Mouse (Mus musculus) heart, embryonic 15.5 days (tissue): ENCODE measurements around the gene Rab19. TPM values are rescaled to one million over a fixed set of nuclear protein-coding genes. Genes with fewer than 3 reads are reported as not detected.
"Not testable (repeated sequence)": the region's sequence is repeated elsewhere in the genome, so short reads cannot be mapped to it uniquely, and the experiment has no call there.

Experiments
- ATAC-seq: fragments of 200-750 bp; cut with Nextera tagmentation; replicated peaks from 2 replicates; pipeline ENCODE4 v1.8.0; 2017; ENCODE audit warnings: low read depth, moderate TSS enrichment; ENCODE audit not compliant: insufficient number of reproducible peaks, insufficient read depth, low FRiP score
- H3K27ac ChIP-seq: fragments of 300-500 bp; sonication (generic); 2 replicates; pipeline ENCODE4 v1.5.1; 2015; ENCODE audit warnings: mild to moderate bottlenecking, inconsistent platforms
- H3K27me3 ChIP-seq: fragments of 300-500 bp; sonication (generic); 2 replicates; pipeline ENCODE4 v1.6.1; 2015; ENCODE audit warnings: inconsistent platforms
- H3K36me3 ChIP-seq: fragments of 300-500 bp; sonication (generic); 2 replicates; pipeline ENCODE4 v1.6.1; 2015; ENCODE audit warnings: mild to moderate bottlenecking, inconsistent platforms
- H3K4me1 ChIP-seq: fragments of 300-500 bp; sonication (generic); replicated peaks from 2 replicates; pipeline ENCODE4 v1.6.1; 2015; ENCODE audit warnings: inconsistent platforms
- H3K4me2 ChIP-seq: fragments of 300-500 bp; sonication (generic); 2 replicates; pipeline ENCODE4 v1.6.1; 2015; ENCODE audit warnings: inconsistent platforms, mild to moderate bottlenecking, moderate library complexity
- H3K4me3 ChIP-seq: fragments of 300-500 bp; sonication (generic); 2 replicates; pipeline ENCODE4 v1.5.1; 2015; ENCODE audit warnings: mild to moderate bottlenecking, inconsistent platforms
- H3K9ac ChIP-seq: fragments of 300-500 bp; sonication (generic); 2 replicates; pipeline ENCODE4 v1.6.1; 2015; ENCODE audit warnings: mild to moderate bottlenecking, inconsistent platforms
- H3K9me3 ChIP-seq: fragments of 300-500 bp; sonication (generic); replicated peaks from 2 replicates; pipeline ENCODE4 v1.6.1; 2016; ENCODE audit warnings: inconsistent platforms
- WGBS: fragments of 180-500 bp; shearing (Covaris S2); methylation state at CpG from one replicate; pipeline ENCODE4 v1.1.7; 2015; ENCODE audit warnings: mixed read lengths; 5-methylcytosine and 5-hydroxymethylcytosine counted together
- polyA plus RNA-seq: library from polyadenylated mRNA; unstranded; fragments of >200 nt; fragmentation: Nextera tagmentation; extraction: Ambion mirVana; gene quantifications from 2 replicates; pipeline ENCODE4 v1.2.1, GENCODE M21; 2015

Rab19 gene
- polyA plus RNA-seq, 1 experiment from 2014 or later, result 0.50 TPM

DNA sequence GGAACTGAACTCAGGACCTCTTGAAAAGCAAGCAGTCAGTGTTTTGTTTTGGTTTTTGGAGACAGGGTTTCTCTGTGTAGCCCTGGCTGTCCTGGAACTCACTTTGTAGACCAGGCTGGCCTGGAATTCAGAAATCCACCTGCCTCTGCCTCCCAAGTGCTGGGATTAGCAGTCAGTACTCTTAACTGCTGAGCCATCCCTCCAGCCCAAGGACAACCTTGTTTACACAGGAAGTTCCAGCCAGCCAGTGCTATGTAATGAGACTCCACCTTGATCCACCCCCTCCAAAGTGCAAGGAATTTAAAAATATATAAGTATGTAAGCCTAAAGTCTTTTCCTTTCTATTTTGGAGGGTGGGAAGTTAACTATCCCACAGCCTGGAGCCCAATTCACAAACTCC is 35.7 kb downstream of the Rab19 start:
- not testable (repeated sequence) for H3K4me3 ChIP-seq, H3K9ac ChIP-seq, H3K9me3 ChIP-seq, H3K27ac ChIP-seq, ATAC-seq, H3K4me2 ChIP-seq, H3K36me3 ChIP-seq, H3K4me1 ChIP-seq
- peaks cover 18% of the 10 kb centered on the region for H3K27me3 ChIP-seq

- WGBS, result under 1% methylated on average over 43 of the region's 43 CpGs
- no peak for ATAC-seq
- no peaks in the 10 kb centered on the region for H3K9me3 ChIP-seq
- H3K9ac ChIP-seq, result peak overlapping the region; percentile 72
- 0 out of 2 replicates have a peak overlapping the region, but pooled peaks have one; percentile 60 for H3K27ac ChIP-seq
- H3K4me2 ChIP-seq, result peak overlapping the region; percentile 87
- H3K36me3 ChIP-seq, result no peaks in the 10 kb centered on the region
- peaks cover 6% of the 10 kb centered on the region for H3K4me1 ChIP-seq
- H3K27me3 ChIP-seq, result peaks cover 30% of the 10 kb centered on the region
- peak overlapping the region; percentile 86 for H3K4me3 ChIP-seq
Measured at GRCm38 (mm10) chr6:39419386-39419850, 38.4 kb downstream of the Rab19 start.

DNA sequence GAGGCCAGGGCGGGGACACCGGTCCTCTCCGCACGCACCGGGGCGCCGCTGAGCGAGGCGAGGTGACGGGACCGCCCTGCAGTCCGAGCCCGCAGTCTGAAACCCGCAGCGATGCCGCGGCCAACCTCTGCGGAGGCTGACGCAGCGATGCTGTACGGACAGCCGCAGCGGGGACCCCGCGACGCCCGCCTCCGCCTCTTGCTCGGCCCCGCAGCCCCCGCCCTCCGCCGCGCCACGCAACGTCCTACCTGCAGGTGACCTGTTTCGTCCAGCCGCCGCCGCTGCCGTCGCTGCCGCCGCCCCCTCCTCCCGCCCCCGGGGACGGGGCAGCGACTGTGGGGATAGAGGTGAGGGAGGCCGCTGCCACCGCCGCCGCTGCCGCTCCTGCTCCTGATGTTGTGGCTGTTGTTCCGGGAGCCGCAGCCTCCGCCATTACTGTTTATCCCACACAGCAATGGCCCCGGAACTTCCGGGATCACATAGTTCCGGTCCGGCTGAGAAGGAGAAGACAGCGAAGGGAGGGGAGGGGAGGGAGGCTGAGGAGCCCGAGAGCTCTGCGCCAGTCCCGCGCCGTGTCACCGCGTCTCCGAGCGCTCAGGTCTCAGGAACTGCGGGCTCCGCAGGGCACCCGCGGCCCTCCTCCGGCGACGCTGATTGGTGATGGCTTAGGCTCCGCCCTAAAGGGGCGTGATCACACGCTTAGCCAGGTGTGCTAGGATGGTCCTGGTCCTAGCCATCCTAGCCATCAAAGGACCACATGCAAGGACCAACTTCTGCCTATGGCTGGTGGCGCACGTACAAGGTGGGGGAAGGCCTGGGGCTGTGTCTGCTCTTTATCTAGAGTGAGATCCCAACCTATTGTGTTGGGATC is 39.1 kb downstream of the Rab19 start, which contains the start of gene Mkrn1:
TSS of gene Mkrn1 (minus strand) at position 612 of the 871 bp plus-strand sequence.
- Histone ChIP-seq H3K4me2 (peak within 1 kb of the TSS; percentile 87), H3K4me1 (peaks cover 6% of the 10 kb centered on the region), H3K27me3 (peaks cover 30% of the 10 kb centered on the region), H3K9me3 (no peaks in the 10 kb centered on the region), H3K36me3 (no peaks in the 10 kb centered on the region), H3K9ac (peak within 1 kb of the TSS; percentile 72), H3K4me3 (peak within 1 kb of the TSS; percentile 86), H3K27ac (peak within 1 kb of the TSS; percentile 60; the same call in 1 of the 2 replicates)
- peak; percentile 85 for ATAC-seq
- WGBS, result under 1% methylated on average over 45 of the region's 82 CpGs

- Histone ChIP-seq H3K9ac (no peak overlapping the region), H3K4me1 (peaks cover 6% of the 10 kb centered on the region), H3K4me3 (peak overlapping the region; percentile 86; the same call in 1 of the 2 replicates), H3K27me3 (peaks cover 30% of the 10 kb centered on the region), H3K27ac (no peak overlapping the region), H3K4me2 (0 out of 2 replicates have a peak overlapping the region, but pooled peaks have one; percentile 87), H3K36me3 (no peaks in the 10 kb centered on the region), H3K9me3 (no peaks in the 10 kb centered on the region)
- WGBS, result 42% methylated on average over 4 of the region's 4 CpGs
- no peak for ATAC-seq
Measured at GRCm38 (mm10) chr6:39420867-39421266, 39.9 kb downstream of the Rab19 start.

DNA sequence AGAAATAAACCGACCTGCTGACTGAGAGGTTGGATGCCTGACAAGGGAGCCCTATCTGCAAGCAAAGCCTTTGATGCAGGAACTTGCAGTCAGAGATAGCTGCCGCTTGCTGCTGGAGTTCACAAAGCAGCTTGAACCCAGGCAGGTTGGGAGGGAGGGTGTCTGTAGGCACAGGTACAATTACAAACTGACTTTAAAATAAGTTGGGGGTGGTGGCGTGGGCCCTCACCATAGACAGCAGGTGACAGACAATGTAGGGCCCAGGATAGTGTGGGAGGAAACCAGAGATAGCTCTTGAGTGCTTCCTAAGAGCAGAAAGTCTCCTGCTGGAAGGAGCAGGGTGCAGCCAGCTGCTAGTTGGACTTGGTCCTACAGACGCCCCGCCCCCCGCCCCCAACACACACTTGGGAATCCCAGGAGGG is 42.2 kb downstream of the Rab19 start:
- ATAC-seq, result no peak
- Histone ChIP-seq H3K9ac (no peak overlapping the region), H3K9me3 (no peaks in the 10 kb centered on the region), H3K27me3 (peaks cover 22% of the 10 kb centered on the region), H3K4me2 (no peak overlapping the region), H3K27ac (no peak overlapping the region), H3K4me1 (peaks cover 6% of the 10 kb centered on the region), H3K36me3 (no peaks in the 10 kb centered on the region), H3K4me3 (no peak overlapping the region)
- 43% methylated on average over 6 of the region's 6 CpGs for WGBS

- Histone ChIP-seq H3K27ac (no peak overlapping the region), H3K9me3 (no peaks in the 10 kb centered on the region), H3K4me1 (peaks cover 6% of the 10 kb centered on the region), H3K36me3 (no peaks in the 10 kb centered on the region), H3K4me2 (no peak overlapping the region), H3K4me3 (no peak overlapping the region), H3K27me3 (peaks cover 22% of the 10 kb centered on the region), H3K9ac (no peak overlapping the region)
- ATAC-seq, result no peak
- 78% methylated on average over 7 of the region's 7 CpGs for WGBS
Measured at GRCm38 (mm10) chr6:39423686-39424085, 42.7 kb downstream of the Rab19 start.

- Histone ChIP-seq H3K27ac (no peak overlapping the region), H3K36me3 (no peaks in the 10 kb centered on the region), H3K4me2 (no peak overlapping the region), H3K4me3 (no peak overlapping the region), H3K9ac (no peak overlapping the region), H3K27me3 (peaks cover 22% of the 10 kb centered on the region), H3K4me1 (no peaks in the 10 kb centered on the region; the same call in 1 of the 2 replicates), H3K9me3 (no peaks in the 10 kb centered on the region)
- whole genome bisulfite sequencing, result 67% methylated on average over 2 of the region's 2 CpGs
- no peak for ATAC-seq
Measured at GRCm38 (mm10) chr6:39425181-39425580, 44.2 kb downstream of the Rab19 start.

DNA sequence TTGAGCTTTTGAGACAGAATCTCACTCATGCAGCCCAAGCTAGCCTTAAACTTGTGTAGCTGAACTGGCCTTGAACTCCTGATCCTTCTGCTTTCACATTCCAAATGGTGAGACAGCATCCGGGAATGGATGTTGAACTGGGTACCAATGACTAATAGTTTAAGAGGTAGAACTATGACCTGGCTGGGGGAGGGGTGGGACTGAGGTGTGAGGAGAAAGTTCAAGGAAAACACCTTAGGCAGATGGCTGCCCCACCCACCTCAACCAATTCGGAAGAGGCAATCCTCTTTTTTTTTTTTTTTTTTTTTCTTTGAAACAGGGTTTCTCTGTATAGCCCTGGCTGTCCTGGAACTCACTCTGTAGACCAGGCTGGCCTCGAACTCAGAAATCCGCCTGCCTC is 45.8 kb downstream of the Rab19 start:
- H3K4me1 ChIP-seq, result no peaks in the 10 kb centered on the region
- no peak overlapping the region for H3K4me3 ChIP-seq
- no peak overlapping the region for H3K4me2 ChIP-seq
- WGBS, result 87% methylated on average over 4 of the region's 4 CpGs
- no peaks in the 10 kb centered on the region for H3K9me3 ChIP-seq
- no peaks in the 10 kb centered on the region for H3K36me3 ChIP-seq
- no peak overlapping the region for H3K27ac ChIP-seq
- no peak for ATAC-seq
- no peak overlapping the region for H3K9ac ChIP-seq
- H3K27me3 ChIP-seq, result peaks cover 11% of the 10 kb centered on the region; the same call in 1 of the 2 replicates

- no peaks in the 10 kb centered on the region for H3K9me3 ChIP-seq
- no peak overlapping the region for H3K4me3 ChIP-seq
- 69% methylated on average over 4 of the region's 4 CpGs for WGBS
- H3K9ac ChIP-seq, result no peak overlapping the region
- H3K27me3 ChIP-seq, result 0 out of 2 replicates have a peak, but pooled peaks cover 7% of the 10 kb centered on the region
- H3K4me1 ChIP-seq, result no peaks in the 10 kb centered on the region
- no peak overlapping the region for H3K4me2 ChIP-seq
- H3K36me3 ChIP-seq, result no peaks in the 10 kb centered on the region
- no peak overlapping the region for H3K27ac ChIP-seq
- no peak for ATAC-seq
Measured at GRCm38 (mm10) chr6:39427276-39428003, 46.5 kb downstream of the Rab19 start.

DNA sequence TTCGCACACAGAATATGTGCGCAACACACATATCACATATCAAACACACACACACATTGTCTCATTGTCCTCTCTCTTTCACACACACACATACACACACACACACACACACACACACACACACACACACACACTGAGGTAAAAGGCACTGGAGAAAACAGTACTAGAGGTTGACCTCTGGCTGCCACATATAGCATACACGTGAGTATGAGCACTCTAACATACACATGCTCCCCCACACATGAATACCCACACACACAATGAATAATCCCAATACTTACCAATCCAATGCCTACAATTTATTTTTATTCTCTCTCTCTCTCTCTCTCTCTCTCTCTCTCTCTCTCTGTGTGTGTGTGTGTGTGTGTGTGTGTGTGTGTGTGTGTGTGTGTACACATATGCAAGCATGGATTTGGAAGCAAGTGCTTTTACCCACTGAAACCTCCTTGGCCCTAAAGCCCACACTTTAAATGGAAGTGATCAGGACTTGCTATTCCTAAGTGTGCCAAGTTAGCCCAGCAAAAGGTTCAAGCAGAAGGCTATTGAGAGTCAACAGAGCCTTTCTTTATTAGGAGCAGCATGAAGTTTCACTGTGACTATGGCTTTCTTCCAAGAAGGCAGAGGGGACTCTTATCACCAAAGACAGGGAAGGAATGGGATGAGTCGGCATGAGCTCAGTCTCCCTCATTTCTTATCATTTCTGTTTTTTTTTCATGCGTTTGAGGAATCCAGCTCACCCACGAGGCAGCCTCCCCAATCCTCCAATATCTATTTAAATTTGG is 48.2 kb downstream of the Rab19 start:
- H3K4me3 ChIP-seq, result no peak overlapping the region
- no peak overlapping the region for H3K4me2 ChIP-seq
- whole genome bisulfite sequencing, result 54% methylated on average over 6 of the region's 6 CpGs
- no peak overlapping the region for H3K9ac ChIP-seq
- ATAC-seq, result no peak
- no peak overlapping the region for H3K27ac ChIP-seq
- H3K4me1 ChIP-seq, result no peaks in the 10 kb centered on the region
- H3K36me3 ChIP-seq, result no peaks in the 10 kb centered on the region
- no peaks in the 10 kb centered on the region for H3K27me3 ChIP-seq
- no peaks in the 10 kb centered on the region for H3K9me3 ChIP-seq

- WGBS, result 70% methylated on average over 11 of the region's 11 CpGs
- no peak for ATAC-seq
- no peaks in the 10 kb centered on the region for H3K27me3 ChIP-seq
- no peak overlapping the region for H3K27ac ChIP-seq
- H3K4me1 ChIP-seq, result no peaks in the 10 kb centered on the region
- H3K4me2 ChIP-seq, result no peak overlapping the region
- no peak overlapping the region for H3K9ac ChIP-seq
- no peak overlapping the region for H3K4me3 ChIP-seq
- no peaks in the 10 kb centered on the region for H3K9me3 ChIP-seq
- no peaks in the 10 kb centered on the region for H3K36me3 ChIP-seq
Measured at GRCm38 (mm10) chr6:39430722-39431121, 49.7 kb downstream of the Rab19 start.
